Mouse (Mus musculus): ENCODE results near the gene Pla2g15. TPM values are rescaled to one million over a fixed set of nuclear protein-coding genes. Genes with fewer than 3 reads are reported as not detected.

The Pla2g15 gene
- polyA plus RNA-seq, 1 experiment from 2014 or later, result 8.8 TPM

- H3K36me3 ChIP-seq (ENCODE audit: control insufficient read depth, insufficient read depth), result no peaks in the 10 kb centered on the region
- no peaks in the 10 kb centered on the region for H3K9me3 ChIP-seq (replicated peaks; ENCODE audit: control insufficient read depth, low read length)
- no peak for ATAC-seq (ENCODE audit: low read depth)
- WGBS (ENCODE audit: insufficient replicate concordance), result 31% methylated on average over 6 of the region's 6 CpGs
- peaks cover 9% of the 10 kb centered on the region for H3K27me3 ChIP-seq (ENCODE audit: control insufficient read depth, insufficient read depth, low read depth, low read length)
- peak overlapping the region; percentile 99 for H3K4me2 ChIP-seq (ENCODE audit: low read depth, low read length)
- no peak overlapping the region for H3K27ac ChIP-seq (ENCODE audit: low read length)
- peaks cover 17% of the 10 kb centered on the region for H3K4me1 ChIP-seq (ENCODE audit: control insufficient read depth, low read depth, low read length)
- H3K9ac ChIP-seq (ENCODE audit: low read depth, low read length), result no peak overlapping the region; the same call in 1 of the 2 replicates
- peak overlapping the region; percentile 74; the same call in 1 of the 2 replicates for H3K4me3 ChIP-seq (ENCODE audit: low read depth, low read length)
Measured at GRCm38 (mm10) chr8:106169934-106170480, 19.8 kb downstream of the Pla2g15 start.

DNA sequence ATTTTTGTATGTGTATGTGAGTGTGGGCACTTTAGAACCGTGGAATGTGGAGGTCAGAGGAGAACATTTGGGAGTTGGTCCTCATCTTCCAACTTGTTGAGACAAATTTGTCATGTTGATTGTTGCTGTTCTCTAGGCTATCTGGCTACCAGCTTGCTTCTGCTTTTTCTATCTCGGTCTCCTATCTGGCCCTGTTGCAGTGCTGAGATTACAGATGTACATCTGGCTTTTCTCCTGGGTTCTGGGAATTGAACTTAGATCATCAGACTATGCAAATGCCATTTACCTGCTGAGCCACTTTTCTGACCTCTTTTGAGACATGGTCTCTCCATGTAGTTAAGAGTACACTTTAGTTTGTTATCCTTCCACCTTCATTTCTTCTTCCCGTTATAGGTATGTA lies 23.4 kb downstream of the Pla2g15 start:
- H3K4me2 ChIP-seq (ENCODE audit: low read depth, low read length), result no peak overlapping the region
- ATAC-seq (ENCODE audit: low read depth), result no peak
- no peaks in the 10 kb centered on the region for H3K9me3 ChIP-seq (replicated peaks; ENCODE audit: control insufficient read depth, low read length)
- 61% methylated on average over 3 of the region's 3 CpGs for WGBS (ENCODE audit: insufficient replicate concordance)
- no peak overlapping the region for H3K9ac ChIP-seq (ENCODE audit: low read depth, low read length)
- peaks cover 6% of the 10 kb centered on the region for H3K27me3 ChIP-seq (ENCODE audit: control insufficient read depth, insufficient read depth, low read depth, low read length)
- no peak overlapping the region for H3K4me3 ChIP-seq (ENCODE audit: low read depth, low read length)
- H3K36me3 ChIP-seq (ENCODE audit: control insufficient read depth, insufficient read depth), result no peaks in the 10 kb centered on the region
- no peak overlapping the region for H3K27ac ChIP-seq (ENCODE audit: low read length)
- H3K4me1 ChIP-seq (ENCODE audit: control insufficient read depth, low read depth, low read length), result peaks cover 12% of the 10 kb centered on the region

DNA sequence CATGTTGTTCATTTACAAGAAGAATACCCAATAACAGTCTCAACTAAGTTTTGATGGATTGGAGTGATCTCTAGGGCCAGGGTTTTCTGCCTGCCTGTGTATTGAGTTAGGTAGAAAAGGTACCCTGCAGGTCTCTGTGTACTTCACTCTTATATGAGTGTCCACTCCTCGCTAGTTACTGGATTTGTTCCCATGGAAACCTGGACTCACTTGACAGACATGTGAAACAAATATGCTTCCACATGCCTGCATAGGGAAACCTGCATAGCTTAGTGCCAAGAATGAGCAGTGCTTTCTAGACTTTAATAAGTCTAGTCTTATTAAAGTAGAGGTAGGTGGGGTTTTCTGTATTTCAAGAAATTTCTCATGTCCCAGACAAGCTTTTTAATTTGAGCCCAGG lies 26.7 kb downstream of the Pla2g15 start:
- 60% methylated on average over 1 of the region's 1 CpGs for WGBS (ENCODE audit: insufficient replicate concordance)
- H3K27me3 ChIP-seq (ENCODE audit: control insufficient read depth, insufficient read depth, low read depth, low read length), result no peaks in the 10 kb centered on the region
- H3K9me3 ChIP-seq (replicated peaks; ENCODE audit: control insufficient read depth, low read length), result no peaks in the 10 kb centered on the region
- H3K4me2 ChIP-seq (ENCODE audit: low read depth, low read length), result no peak overlapping the region
- no peaks in the 10 kb centered on the region for H3K36me3 ChIP-seq (ENCODE audit: control insufficient read depth, insufficient read depth)
- no peak for ATAC-seq (ENCODE audit: low read depth)
- H3K4me3 ChIP-seq (ENCODE audit: low read depth, low read length), result no peak overlapping the region
- no peak overlapping the region for H3K9ac ChIP-seq (ENCODE audit: low read depth, low read length)
- no peaks in the 10 kb centered on the region for H3K4me1 ChIP-seq (ENCODE audit: control insufficient read depth, low read depth, low read length)
- no peak overlapping the region for H3K27ac ChIP-seq (ENCODE audit: low read length)

DNA sequence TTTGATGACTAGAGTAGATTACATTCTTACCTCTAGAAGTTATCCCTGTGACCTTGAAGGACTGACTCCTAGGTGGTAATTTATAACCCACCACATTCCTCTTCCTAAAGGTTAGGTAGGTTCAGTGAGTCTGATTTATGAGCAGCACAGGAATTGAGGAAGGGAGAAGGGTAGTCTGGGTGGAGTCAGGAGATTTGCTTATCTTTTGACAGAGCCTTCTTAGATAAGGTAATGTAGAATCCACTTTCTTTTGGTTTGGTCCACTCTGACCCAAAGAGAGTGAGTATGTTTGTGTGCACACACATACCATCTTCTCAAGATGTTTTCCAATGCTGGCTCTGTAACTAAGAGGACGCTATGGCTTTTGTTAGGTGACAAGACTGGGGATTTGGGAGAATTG lies 27.4 kb downstream of the Pla2g15 start:
- Histone ChIP-seq H3K9me3 (replicated peaks; ENCODE audit: control insufficient read depth, low read length) (no peaks in the 10 kb centered on the region), H3K4me3 (ENCODE audit: low read depth, low read length) (no peak overlapping the region), H3K27me3 (ENCODE audit: control insufficient read depth, insufficient read depth, low read depth, low read length) (no peaks in the 10 kb centered on the region), H3K4me2 (ENCODE audit: low read depth, low read length) (no peak overlapping the region), H3K4me1 (ENCODE audit: control insufficient read depth, low read depth, low read length) (no peaks in the 10 kb centered on the region), H3K9ac (ENCODE audit: low read depth, low read length) (no peak overlapping the region), H3K36me3 (ENCODE audit: control insufficient read depth, insufficient read depth) (no peaks in the 10 kb centered on the region), H3K27ac (ENCODE audit: low read length) (no peak overlapping the region)
- no peak for ATAC-seq (ENCODE audit: low read depth)
- 63% methylated on average over 1 of the region's 1 CpGs for WGBS (ENCODE audit: insufficient replicate concordance)

DNA sequence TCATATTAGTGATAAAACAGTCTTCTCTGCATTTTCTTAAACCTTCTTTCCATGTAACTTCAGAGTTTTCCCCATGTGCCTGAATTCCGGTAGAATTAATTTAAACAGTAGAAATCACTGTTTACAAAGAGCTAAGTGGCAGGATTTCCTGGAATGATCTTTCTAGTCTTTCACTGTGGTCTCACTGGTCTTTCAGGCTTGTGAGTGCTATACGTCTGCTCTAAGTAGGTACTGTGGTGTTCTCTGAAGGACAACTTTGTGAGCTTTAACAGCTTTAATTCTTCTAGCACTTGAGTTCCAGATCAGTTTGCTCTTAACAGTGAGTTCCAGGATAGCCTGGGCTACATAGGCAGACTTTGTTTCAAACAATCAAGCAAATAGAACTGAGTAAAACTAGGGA lies 28.2 kb downstream of the Pla2g15 start:
- WGBS (ENCODE audit: insufficient replicate concordance), result 63% methylated on average over 2 of the region's 2 CpGs
- Histone ChIP-seq H3K4me3 (ENCODE audit: low read depth, low read length) (no peak overlapping the region), H3K9ac (ENCODE audit: low read depth, low read length) (no peak overlapping the region), H3K27ac (ENCODE audit: low read length) (no peak overlapping the region), H3K4me1 (ENCODE audit: control insufficient read depth, low read depth, low read length) (no peaks in the 10 kb centered on the region), H3K27me3 (ENCODE audit: control insufficient read depth, insufficient read depth, low read depth, low read length) (no peaks in the 10 kb centered on the region), H3K9me3 (replicated peaks; ENCODE audit: control insufficient read depth, low read length) (no peaks in the 10 kb centered on the region), H3K4me2 (ENCODE audit: low read depth, low read length) (no peak overlapping the region), H3K36me3 (ENCODE audit: control insufficient read depth, insufficient read depth) (no peaks in the 10 kb centered on the region)
- no peak for ATAC-seq (ENCODE audit: low read depth)

GRCm38 (mm10) chr8:106185628-106186270 lies 35.5 kb downstream of the Pla2g15 start:
- Histone ChIP-seq H3K4me1 (ENCODE audit: control insufficient read depth, low read depth, low read length) (no peaks in the 10 kb centered on the region), H3K4me2 (ENCODE audit: low read depth, low read length) (no peak overlapping the region), H3K9me3 (replicated peaks; ENCODE audit: control insufficient read depth, low read length) (no peaks in the 10 kb centered on the region), H3K4me3 (ENCODE audit: low read depth, low read length) (no peak overlapping the region), H3K27ac (ENCODE audit: low read length) (no peak overlapping the region), H3K9ac (ENCODE audit: low read depth, low read length) (no peak overlapping the region), H3K36me3 (ENCODE audit: control insufficient read depth, insufficient read depth) (no peaks in the 10 kb centered on the region), H3K27me3 (ENCODE audit: control insufficient read depth, insufficient read depth, low read depth, low read length) (no peaks in the 10 kb centered on the region)
- ATAC-seq (ENCODE audit: low read depth), result no peak
- 72% methylated on average over 8 of the region's 8 CpGs for WGBS (ENCODE audit: insufficient replicate concordance)

- no peaks in the 10 kb centered on the region for H3K36me3 ChIP-seq (ENCODE audit: control insufficient read depth, insufficient read depth)
- H3K4me1 ChIP-seq (ENCODE audit: control insufficient read depth, low read depth, low read length), result no peaks in the 10 kb centered on the region
- no peak overlapping the region for H3K27ac ChIP-seq (ENCODE audit: low read length)
- no peak for ATAC-seq (ENCODE audit: low read depth)
- 72% methylated on average over 3 of the region's 3 CpGs for WGBS (ENCODE audit: insufficient replicate concordance)
- no peak overlapping the region for H3K9ac ChIP-seq (ENCODE audit: low read depth, low read length)
- no peak overlapping the region for H3K4me3 ChIP-seq (ENCODE audit: low read depth, low read length)
- H3K4me2 ChIP-seq (ENCODE audit: low read depth, low read length), result no peak overlapping the region
- no peaks in the 10 kb centered on the region for H3K9me3 ChIP-seq (replicated peaks; ENCODE audit: control insufficient read depth, low read length)
- no peaks in the 10 kb centered on the region for H3K27me3 ChIP-seq (ENCODE audit: control insufficient read depth, insufficient read depth, low read depth, low read length)
Measured at GRCm38 (mm10) chr8:106186394-106186793, 36.2 kb downstream of the Pla2g15 start.

- Histone ChIP-seq H3K4me3 (ENCODE audit: low read depth, low read length) (no peak overlapping the region), H3K27me3 (ENCODE audit: control insufficient read depth, insufficient read depth, low read depth, low read length) (no peaks in the 10 kb centered on the region), H3K9ac (ENCODE audit: low read depth, low read length) (no peak overlapping the region), H3K36me3 (ENCODE audit: control insufficient read depth, insufficient read depth) (no peaks in the 10 kb centered on the region), H3K4me1 (ENCODE audit: control insufficient read depth, low read depth, low read length) (no peaks in the 10 kb centered on the region), H3K9me3 (replicated peaks; ENCODE audit: control insufficient read depth, low read length) (no peaks in the 10 kb centered on the region), H3K27ac (ENCODE audit: low read length) (no peak overlapping the region), H3K4me2 (ENCODE audit: low read depth, low read length) (no peak overlapping the region)
- 81% methylated on average over 4 of the region's 4 CpGs for WGBS (ENCODE audit: insufficient replicate concordance)
- ATAC-seq (ENCODE audit: low read depth), result no peak
Measured at GRCm38 (mm10) chr8:106189162-106189561, 39.0 kb downstream of the Pla2g15 start.

DNA sequence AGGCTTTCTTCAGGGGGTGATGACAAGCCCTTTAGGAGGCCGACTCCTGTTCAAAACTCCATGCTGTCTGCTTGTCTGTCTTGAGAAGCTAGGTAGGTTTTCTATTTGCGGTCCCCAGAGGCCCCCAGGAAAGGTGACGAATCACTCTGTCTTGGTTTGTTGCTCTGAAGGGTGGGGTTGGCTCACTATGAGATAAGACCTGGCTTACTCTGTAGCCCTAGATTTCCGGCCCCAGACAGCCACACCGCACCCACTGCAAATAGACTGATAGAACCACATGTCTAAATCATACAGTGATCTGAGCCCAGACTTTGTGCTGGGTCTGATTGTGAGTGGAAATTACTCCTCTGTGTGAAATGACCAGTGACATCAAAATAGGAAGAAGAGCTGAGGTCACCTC lies 41.4 kb downstream of the Pla2g15 start:
- WGBS (ENCODE audit: insufficient replicate concordance), result 22% methylated on average over 5 of the region's 5 CpGs

More for the DNA sequence above, 41.4 kb downstream of the Pla2g15 start:
- Histone ChIP-seq H3K27ac (ENCODE audit: low read length) (no peak overlapping the region), H3K9ac (ENCODE audit: low read depth, low read length) (no peak overlapping the region), H3K9me3 (replicated peaks; ENCODE audit: control insufficient read depth, low read length) (no peaks in the 10 kb centered on the region), H3K27me3 (ENCODE audit: control insufficient read depth, insufficient read depth, low read depth, low read length) (no peaks in the 10 kb centered on the region), H3K4me2 (ENCODE audit: low read depth, low read length) (no peak overlapping the region), H3K4me3 (ENCODE audit: low read depth, low read length) (no peak overlapping the region), H3K4me1 (ENCODE audit: control insufficient read depth, low read depth, low read length) (no peaks in the 10 kb centered on the region), H3K36me3 (ENCODE audit: control insufficient read depth, insufficient read depth) (no peaks in the 10 kb centered on the region)
- ATAC-seq (ENCODE audit: low read depth), result peak; percentile 32; the same call in 1 of the 2 replicates
